Mouse (Mus musculus) cortical plate, adult 2 months (tissue): ENCODE measurements around the gene Zbtb5. TPM values are rescaled to one million over a fixed set of nuclear protein-coding genes. Genes with fewer than 3 reads are reported as not detected.
A peak's percentile ranks its signal among the peaks of the same experiment; 100 is the strongest.
"Not testable (repeated sequence)": the region's sequence is repeated elsewhere in the genome, so short reads cannot be mapped to it uniquely, and the experiment has no call there.

ENCODE experiments used
- H3K27ac ChIP-seq: fragments of 200-500 bp; 2 replicates; pipeline ENCODE4 v1.5.1; 2012; ENCODE audit warnings: low read length, control low read depth, inconsistent platforms; ENCODE audit not compliant: insufficient read depth
- H3K4me1 ChIP-seq: fragments of 200-500 bp; 2 replicates; pipeline ENCODE4 v1.6.1; 2011; ENCODE audit warnings: low read length; ENCODE audit not compliant: control insufficient read depth, insufficient read depth
- H3K4me3 ChIP-seq: fragments of 200-500 bp; 2 replicates; pipeline ENCODE4 v1.5.1; 2011; ENCODE audit warnings: mild to moderate bottlenecking, low read length, control low read depth; ENCODE audit not compliant: insufficient read depth
- CTCF ChIP-seq: fragments of 200-500 bp; IDR thresholded peaks from 2 replicates; pipeline ENCODE4 v1.5.1; 2011; ENCODE audit warnings: mild to moderate bottlenecking, control low read depth, low read length; ENCODE audit not compliant: insufficient read depth; ENCODE audit errors: extremely low read depth
- POLR2A ChIP-seq: fragments of 200-500 bp; IDR thresholded peaks from 2 replicates; pipeline ENCODE4 v1.6.1; 2011; ENCODE audit warnings: mild to moderate bottlenecking, low read length, control low read depth; ENCODE audit not compliant: insufficient read depth; ENCODE audit errors: extremely low read depth
- polyA plus RNA-seq: library from polyadenylated mRNA; depleted of rRNA; stranded (reverse); fragments of >200 nt; gene quantifications from 2 replicates; pipeline ENCODE4 v1.2.3, GENCODE M21; 2012

The Zbtb5 gene
- polyA plus RNA-seq, 1 experiment = 8.2 TPM

GRCm38 (mm10) chr4:45010806-45011415, 1.3 kb downstream of the Zbtb5 start:
- Histone ChIP-seq H3K27ac (no peak overlapping the region), H3K4me1 (peaks cover 6% of the 10 kb centered on the region), H3K4me3 (peak overlapping the region; percentile 89)
- TF ChIP-seq CTCF (no peak), POLR2A (no peak)

GRCm38 (mm10) chr4:45005452-45005851, 6.8 kb downstream of the Zbtb5 start:
- Histone ChIP-seq H3K4me1 (peaks cover 5% of the 10 kb centered on the region), H3K4me3 (no peak overlapping the region), H3K27ac (no peak overlapping the region)
- TF ChIP-seq POLR2A (no peak), CTCF (no peak)

- no peak overlapping the region for H3K4me3 ChIP-seq
- H3K27ac ChIP-seq = no peak overlapping the region
- no peaks in the 10 kb centered on the region for H3K4me1 ChIP-seq
- no peak for TF ChIP-seq POLR2A
- no peak for TF ChIP-seq CTCF
These were observed 12.2 kb downstream of the Zbtb5 start for GRCm38 (mm10) chr4:45000001-45000400.

- Histone ChIP-seq H3K27ac (no peak overlapping the region), H3K4me1 (no peaks in the 10 kb centered on the region), H3K4me3 (no peak overlapping the region)
- TF ChIP-seq CTCF = no peak
- TF ChIP-seq POLR2A = no peak
These were observed 14.1 kb downstream of the Zbtb5 start for GRCm38 (mm10) chr4:44998071-44998470.

GRCm38 (mm10) chr4:44994776-44995175, 17.4 kb downstream of the Zbtb5 start:
- Histone ChIP-seq H3K27ac (no peak overlapping the region), H3K4me3 (no peak overlapping the region), H3K4me1 (no peaks in the 10 kb centered on the region)
- no peak for TF ChIP-seq CTCF
- TF ChIP-seq POLR2A = no peak

- no peak for TF ChIP-seq CTCF
- no peak for TF ChIP-seq POLR2A
- no peak overlapping the region for H3K27ac ChIP-seq
- H3K4me3 ChIP-seq = no peak overlapping the region
- H3K4me1 ChIP-seq = no peaks in the 10 kb centered on the region
These were observed 18.4 kb downstream of the Zbtb5 start for GRCm38 (mm10) chr4:44993847-44994246.

- not testable (repeated sequence) for H3K4me1 ChIP-seq, H3K4me3 ChIP-seq, H3K27ac ChIP-seq
These were observed 19.0 kb downstream of the Zbtb5 start for GRCm38 (mm10) chr4:44993179-44993578.

GRCm38 (mm10) chr4:44992330-44992729, 19.9 kb downstream of the Zbtb5 start:
- H3K27ac ChIP-seq, H3K4me1 ChIP-seq, H3K4me3 ChIP-seq: not testable (repeated sequence)

- H3K27ac ChIP-seq = no peak overlapping the region
- no peak for TF ChIP-seq CTCF
- no peak for TF ChIP-seq POLR2A
These were observed 21.7 kb downstream of the Zbtb5 start for GRCm38 (mm10) chr4:44990560-44990959.

GRCm38 (mm10) chr4:44983131-44983740, 29.0 kb downstream of the Zbtb5 start:
- Histone ChIP-seq H3K27ac (no peak overlapping the region), H3K4me3 (no peak overlapping the region), H3K4me1 (no peaks in the 10 kb centered on the region; the same call in 1 of the 2 replicates)
- TF ChIP-seq POLR2A (no peak), CTCF (no peak)

More at GRCm38 (mm10) chr4:44990560-44990959, 21.7 kb downstream of the Zbtb5 start:
- H3K4me1 ChIP-seq = no peaks in the 10 kb centered on the region
- no peak overlapping the region for H3K4me3 ChIP-seq
